Mouse (Mus musculus) embryonic fibroblast, embryonic 13.5 days (primary cell): ENCODE data around the gene Ssbp2. TPM values are rescaled to one million over a fixed set of nuclear protein-coding genes. Genes with fewer than 3 reads are reported as not detected.

Experiments used
- H3K27ac ChIP-seq: 2 replicates; pipeline ENCODE4 v1.5.1; 2012; ENCODE audit warnings: low read length, control low read depth, inconsistent platforms; ENCODE audit not compliant: insufficient read depth
- H3K4me1 ChIP-seq: 2 replicates; pipeline ENCODE4 v1.6.1; 2011; ENCODE audit warnings: low read length; ENCODE audit not compliant: control insufficient read depth, insufficient read depth
- H3K4me3 ChIP-seq: 2 replicates; pipeline ENCODE4 v1.5.1; 2011; ENCODE audit warnings: mild to moderate bottlenecking, control low read depth, low read length; ENCODE audit not compliant: insufficient read depth
- CTCF ChIP-seq: IDR thresholded peaks from 2 replicates; pipeline ENCODE4 v1.5.1; 2011; ENCODE audit warnings: mild to moderate bottlenecking, control low read depth, low read length, moderate library complexity, borderline replicate concordance; ENCODE audit not compliant: insufficient read depth
- POLR2A ChIP-seq: IDR thresholded peaks from 2 replicates; pipeline ENCODE4 v1.6.1; 2011; ENCODE audit warnings: low read depth, mild to moderate bottlenecking, control low read depth, low read length, moderate library complexity
- polyA plus RNA-seq: library from polyadenylated mRNA; stranded (reverse); fragments of >200 nt; gene quantifications from 2 replicates; pipeline ENCODE4 v1.2.4, GENCODE M21; 2011; ENCODE audit warnings: low read depth; ENCODE audit not compliant: missing spikeins, insufficient read length

Ssbp2 gene
- polyA plus RNA-seq, 1 experiment: 57.2 TPM

GRCm38 (mm10) chr13:91696109-91696645 is 236.1 kb downstream of the Ssbp2 start:
- Histone ChIP-seq H3K4me1 (no peaks in the 10 kb centered on the region; the same call in 1 of the 2 replicates), H3K4me3 (no peak overlapping the region), H3K27ac (no peak overlapping the region)
- no peak for TF ChIP-seq POLR2A
- TF ChIP-seq CTCF: no peak

DNA sequence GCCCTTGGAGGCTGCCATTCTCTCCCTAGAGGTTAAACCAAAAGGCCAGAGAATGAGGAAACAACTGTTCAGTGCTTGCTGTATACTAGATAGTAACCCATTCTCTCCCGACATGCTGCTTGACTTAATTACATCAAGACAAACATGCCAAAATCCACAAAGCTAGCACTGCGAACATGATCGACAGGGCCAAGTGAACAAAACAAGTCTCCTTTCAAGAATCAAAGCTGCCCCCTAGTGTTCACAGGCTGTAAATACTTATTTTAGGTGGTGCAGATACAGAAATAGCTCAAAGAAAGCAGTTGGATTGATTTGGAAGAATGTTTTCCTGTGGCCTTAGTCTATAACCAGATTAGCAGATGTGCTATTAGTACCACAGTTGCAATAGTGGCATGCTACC is 236.9 kb downstream of the Ssbp2 start:
- no peak overlapping the region for H3K4me3 ChIP-seq
- no peak overlapping the region for H3K27ac ChIP-seq
- no peaks in the 10 kb centered on the region; the same call in 1 of the 2 replicates for H3K4me1 ChIP-seq
- TF ChIP-seq CTCF: no peak
- TF ChIP-seq POLR2A: no peak

GRCm38 (mm10) chr13:91702337-91702736 is 242.3 kb downstream of the Ssbp2 start:
- Histone ChIP-seq H3K4me1 (no peaks in the 10 kb centered on the region; the same call in 1 of the 2 replicates), H3K27ac (no peak overlapping the region), H3K4me3 (no peak overlapping the region)
- TF ChIP-seq CTCF: no peak
- TF ChIP-seq POLR2A: no peak

DNA sequence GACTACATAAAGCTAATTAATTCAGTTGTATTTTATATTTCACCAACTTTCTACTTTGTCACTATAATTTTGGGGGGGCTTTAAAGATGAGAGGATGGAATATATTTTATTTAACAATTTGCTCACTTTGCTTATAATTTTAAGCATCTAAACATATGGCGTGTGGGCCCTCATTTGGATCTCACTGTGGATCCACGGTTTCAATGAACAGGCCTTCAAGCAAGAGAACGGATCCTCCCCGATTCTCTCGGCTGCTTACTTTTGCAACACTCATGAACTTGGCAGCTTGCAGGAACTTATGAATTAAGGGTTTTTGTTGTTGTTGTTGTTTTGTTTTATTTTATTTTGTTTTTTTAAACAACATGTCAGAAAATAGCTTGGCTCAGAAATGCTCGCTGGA is 259.4 kb downstream of the Ssbp2 start:
- no peaks in the 10 kb centered on the region for H3K4me1 ChIP-seq

DNA sequence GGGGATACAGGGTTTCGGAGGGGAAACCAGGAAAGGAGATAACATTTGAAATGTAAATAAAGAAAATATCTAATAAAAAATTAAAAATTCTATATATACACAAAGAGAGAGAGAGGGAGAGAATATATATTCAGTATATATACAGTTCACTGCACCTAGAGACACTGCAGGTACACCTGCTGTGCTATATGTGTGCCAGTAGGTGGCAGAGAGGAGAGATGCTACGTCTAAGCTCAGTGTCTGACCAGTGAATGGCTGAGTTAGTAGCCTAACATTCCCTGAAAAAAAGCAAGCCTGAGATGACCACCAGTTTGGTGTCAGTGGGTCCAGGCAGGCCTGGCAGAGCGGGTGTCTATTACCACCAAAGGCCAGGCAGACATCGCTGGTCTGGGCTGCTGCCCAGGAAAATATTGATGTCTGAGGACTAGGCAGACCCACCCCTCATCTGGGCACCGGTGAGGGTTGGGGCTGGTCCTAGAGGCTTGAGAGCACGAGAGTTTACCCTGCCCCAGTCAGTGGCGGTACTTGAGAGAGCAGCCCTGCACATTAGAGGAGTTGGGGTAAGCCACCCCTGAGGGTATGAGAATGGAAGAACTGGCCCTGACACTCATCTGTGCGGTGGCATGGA is 263.1 kb downstream of the Ssbp2 start:
- Histone ChIP-seq H3K4me3 (no peak overlapping the region), H3K4me1 (no peaks in the 10 kb centered on the region), H3K27ac (no peak overlapping the region)
- TF ChIP-seq CTCF (peak; percentile 34; the same call in 1 of the 2 replicates), POLR2A (no peak)

More for the DNA sequence above, 259.4 kb downstream of the Ssbp2 start:
- TF ChIP-seq CTCF (no peak), POLR2A (no peak)
- no peak overlapping the region for H3K4me3 ChIP-seq
- H3K27ac ChIP-seq: no peak overlapping the region

GRCm38 (mm10) chr13:91723736-91724119 is 263.6 kb downstream of the Ssbp2 start:
- TF ChIP-seq POLR2A (no peak), CTCF (no peak)
- H3K4me1 ChIP-seq: no peaks in the 10 kb centered on the region
- no peak overlapping the region for H3K27ac ChIP-seq
- no peak overlapping the region for H3K4me3 ChIP-seq

GRCm38 (mm10) chr13:91724211-91724610 is 264.1 kb downstream of the Ssbp2 start:
- H3K4me3 ChIP-seq: no peak overlapping the region
- TF ChIP-seq POLR2A: no peak
- TF ChIP-seq CTCF: no peak
- H3K27ac ChIP-seq: no peak overlapping the region
- H3K4me1 ChIP-seq: no peaks in the 10 kb centered on the region

DNA sequence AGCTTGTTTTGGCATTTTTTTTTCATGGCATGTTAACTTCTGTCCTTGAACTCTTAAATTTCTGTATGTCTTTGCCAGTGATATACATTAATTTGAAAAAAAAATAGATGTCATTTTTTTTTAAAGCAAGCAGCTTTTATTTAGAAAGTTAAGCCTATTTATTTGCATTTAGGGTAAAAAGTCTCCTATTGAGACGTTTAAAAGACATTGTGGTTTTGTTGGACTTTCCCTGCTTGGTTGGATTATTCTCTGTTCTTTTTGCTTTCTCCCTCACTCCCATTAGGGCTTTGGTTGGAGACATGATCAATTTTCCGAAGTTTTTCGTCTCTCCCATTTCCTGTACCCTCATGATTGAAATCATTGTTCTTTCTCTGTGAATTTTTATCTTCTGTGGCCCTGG is 265.0 kb downstream of the Ssbp2 start:
- Histone ChIP-seq H3K27ac (no peak overlapping the region), H3K4me1 (no peaks in the 10 kb centered on the region), H3K4me3 (no peak overlapping the region)
- TF ChIP-seq CTCF (no peak), POLR2A (no peak)

GRCm38 (mm10) chr13:91727899-91728298 is 267.8 kb downstream of the Ssbp2 start:
- no peak for TF ChIP-seq CTCF
- no peak for TF ChIP-seq POLR2A
- no peak overlapping the region for H3K4me3 ChIP-seq

DNA sequence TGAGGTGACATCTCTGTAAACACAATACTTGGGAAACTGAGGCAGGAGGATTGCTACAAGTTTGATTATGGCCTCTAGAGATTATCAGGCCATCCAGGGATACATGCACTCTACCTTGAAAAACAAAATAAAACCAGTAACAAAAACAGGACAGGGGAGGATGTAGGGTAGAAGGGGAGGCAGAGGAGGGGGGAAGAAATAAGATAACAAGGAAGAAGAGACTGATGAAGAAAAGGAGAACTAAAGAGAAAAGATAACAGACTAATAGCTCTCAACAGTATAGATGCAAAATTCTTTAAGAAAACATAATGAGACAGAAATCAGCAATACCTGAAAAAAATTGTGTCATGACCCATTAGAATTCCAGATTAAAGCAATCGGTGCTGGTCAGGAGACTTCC is 277.1 kb downstream of the Ssbp2 start:
- TF ChIP-seq CTCF (no peak), POLR2A (no peak)
- H3K4me1 ChIP-seq: no peaks in the 10 kb centered on the region
- H3K4me3 ChIP-seq: no peak overlapping the region
- no peak overlapping the region for H3K27ac ChIP-seq

More at GRCm38 (mm10) chr13:91727899-91728298, 267.8 kb downstream of the Ssbp2 start:
- Histone ChIP-seq H3K27ac (no peak overlapping the region), H3K4me1 (no peaks in the 10 kb centered on the region)

DNA sequence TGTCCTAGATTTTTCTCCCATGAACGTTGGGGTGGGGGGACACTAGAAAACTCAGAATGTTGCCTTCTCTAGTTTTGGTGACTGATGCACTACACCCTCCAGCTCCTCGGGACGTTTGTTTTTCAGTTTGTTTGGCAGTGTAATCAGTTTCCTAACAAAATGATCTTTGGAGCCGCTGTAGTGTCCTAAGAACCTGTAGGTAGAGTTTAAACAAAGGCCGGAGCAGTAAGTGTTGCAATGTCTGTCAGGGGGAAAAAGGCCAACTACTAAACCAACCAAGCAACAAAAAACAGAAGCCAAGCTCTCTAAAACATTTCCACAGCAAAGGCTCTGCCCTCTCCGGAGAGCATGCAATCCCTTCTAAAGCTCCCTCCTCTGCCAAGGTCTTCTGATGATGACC is 280.8 kb downstream of the Ssbp2 start:
- Histone ChIP-seq H3K27ac (no peak overlapping the region), H3K4me3 (no peak overlapping the region), H3K4me1 (no peaks in the 10 kb centered on the region)
- TF ChIP-seq POLR2A: no peak
- TF ChIP-seq CTCF: no peak
